Mouse (Mus musculus) neural tube, embryonic 15.5 days (tissue): ENCODE data around the gene Galc. TPM values are rescaled to one million over a fixed set of nuclear protein-coding genes. Genes with fewer than 3 reads are reported as not detected.

Source experiments
- ATAC-seq: fragments of 200-750 bp; cut with Nextera tagmentation; 2 replicates; pipeline ENCODE4 v1.8.0; 2017; ENCODE audit warnings: mild to moderate bottlenecking, moderate TSS enrichment, moderate library complexity; ENCODE audit not compliant: low FRiP score
- H3K27ac ChIP-seq: fragments of 300-500 bp; sonication (generic); replicated peaks from 2 replicates; pipeline ENCODE4 v1.5.1; 2015; ENCODE audit warnings: mild to moderate bottlenecking, inconsistent platforms
- H3K27me3 ChIP-seq: fragments of 300-500 bp; sonication (generic); replicated peaks from 2 replicates; pipeline ENCODE4 v1.6.1; 2015; ENCODE audit warnings: inconsistent platforms
- H3K36me3 ChIP-seq: fragments of 300-500 bp; sonication (generic); 2 replicates; pipeline ENCODE4 v1.6.1; 2015; ENCODE audit warnings: inconsistent platforms
- H3K4me1 ChIP-seq: fragments of 300-500 bp; sonication (generic); 2 replicates; pipeline ENCODE4 v1.6.1; 2015; ENCODE audit warnings: inconsistent platforms
- H3K4me2 ChIP-seq: fragments of 300-500 bp; sonication (generic); 2 replicates; pipeline ENCODE4 v1.6.1; 2015; ENCODE audit warnings: inconsistent platforms, mild to moderate bottlenecking, moderate library complexity
- H3K4me3 ChIP-seq: fragments of 300-500 bp; sonication (generic); replicated peaks from 2 replicates; pipeline ENCODE4 v1.5.1; 2015; ENCODE audit warnings: mild to moderate bottlenecking, inconsistent platforms
- H3K9ac ChIP-seq: fragments of 300-500 bp; sonication (generic); replicated peaks from 2 replicates; pipeline ENCODE4 v1.6.1; 2015; ENCODE audit warnings: mild to moderate bottlenecking, inconsistent platforms
- H3K9me3 ChIP-seq: fragments of 300-500 bp; sonication (generic); replicated peaks from 2 replicates; pipeline ENCODE4 v1.6.1; 2016; ENCODE audit warnings: inconsistent platforms
- WGBS: fragments of 180-500 bp; shearing (Covaris S2); methylation state at CpG from one replicate; pipeline ENCODE4 v1.1.7; 2015; ENCODE audit warnings: mixed read lengths; 5-methylcytosine and 5-hydroxymethylcytosine counted together
- polyA plus RNA-seq: library from polyadenylated mRNA; unstranded; fragments of >200 nt; fragmentation: Nextera tagmentation; extraction: Ambion mirVana; gene quantifications from 2 replicates; pipeline ENCODE4 v1.2.1, GENCODE M21; 2015

Gene Galc
- polyA plus RNA-seq, result 9.1 and 10.5 TPM in 2 replicates

DNA sequence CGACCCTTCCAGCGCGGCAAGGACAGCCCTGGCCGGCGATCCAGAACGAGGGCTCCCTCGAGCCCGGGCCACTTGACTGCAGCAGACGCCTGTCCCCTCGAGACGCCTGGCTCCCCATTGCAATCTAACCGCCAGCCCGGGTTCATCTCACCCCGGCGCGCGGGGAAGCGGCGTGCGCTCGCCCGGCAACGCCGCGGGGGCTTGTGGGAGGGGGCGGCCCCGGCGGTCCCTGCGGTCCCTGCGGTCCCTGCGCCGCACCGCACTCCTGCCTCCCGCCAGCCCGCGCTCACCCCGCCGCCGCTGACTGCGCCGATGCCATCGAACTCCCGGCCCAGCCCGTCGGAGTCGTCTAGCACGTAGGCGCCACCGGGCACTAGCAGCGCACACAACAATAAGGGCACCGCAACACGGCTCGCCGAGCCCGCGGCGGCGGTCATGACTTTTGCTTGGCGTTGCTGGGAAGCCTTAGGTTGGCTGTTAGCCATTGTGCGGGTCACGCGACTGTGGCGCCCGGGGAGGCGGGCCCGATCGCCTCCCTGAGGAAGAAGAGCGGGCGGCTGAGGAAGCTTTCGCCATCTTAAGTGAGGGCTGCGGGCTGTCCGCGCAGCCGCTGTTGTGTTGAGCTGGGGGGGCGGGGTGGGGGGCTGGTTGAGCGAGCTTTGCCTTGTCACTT is at the start of gene Galc:
Gene Galc, minus strand, starts transcription at position 615 of the 673 bp plus-strand sequence.
- Histone ChIP-seq H3K9me3 (no peaks in the 10 kb centered on the region), H3K27ac (peak within 1 kb of the TSS; percentile 98), H3K4me3 (peak within 1 kb of the TSS; percentile 89), H3K4me2 (peak within 1 kb of the TSS; percentile 72), H3K36me3 (no peaks in the 10 kb centered on the region), H3K9ac (peak within 1 kb of the TSS; percentile 91), H3K27me3 (no peaks in the 10 kb centered on the region), H3K4me1 (peaks cover 10% of the 10 kb centered on the region)
- peak; percentile 94 for ATAC-seq
- under 1% methylated on average over 76 of the region's 76 CpGs for WGBS

- ATAC-seq, result no peak
- Histone ChIP-seq H3K4me1 (no peaks in the 10 kb centered on the region), H3K4me3 (no peak overlapping the region), H3K9me3 (no peaks in the 10 kb centered on the region), H3K27me3 (no peaks in the 10 kb centered on the region), H3K36me3 (no peaks in the 10 kb centered on the region), H3K9ac (no peak overlapping the region), H3K4me2 (no peak overlapping the region), H3K27ac (no peak overlapping the region)
- 86% methylated on average over 7 of the region's 7 CpGs for WGBS
Measured at GRCm38 (mm10) chr12:98307179-98307915, 48.1 kb upstream of the Galc start.

DNA sequence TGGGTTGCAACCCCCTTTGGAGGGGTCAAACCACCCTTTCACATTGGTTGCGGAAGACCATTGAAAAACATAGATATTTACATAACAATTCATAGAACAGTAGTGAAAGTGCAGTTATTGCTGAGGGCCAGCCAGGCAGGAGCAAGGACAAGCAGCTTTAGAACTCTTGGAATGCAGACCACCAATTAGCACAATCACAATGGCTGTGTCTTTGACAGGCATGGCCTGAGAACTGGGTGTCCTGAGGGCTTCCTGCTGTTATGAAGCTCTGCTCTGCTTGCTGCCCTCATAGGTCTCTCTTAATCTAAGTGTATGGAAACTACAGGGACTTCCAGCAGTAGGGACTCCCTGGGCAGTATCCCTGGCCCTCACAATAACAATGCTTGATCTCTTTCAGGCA is 43.8 kb upstream of the Galc start:
- Histone ChIP-seq H3K27ac (no peak overlapping the region), H3K4me3 (no peak overlapping the region), H3K9ac (no peak overlapping the region), H3K4me1 (no peaks in the 10 kb centered on the region), H3K9me3 (no peaks in the 10 kb centered on the region), H3K36me3 (no peaks in the 10 kb centered on the region), H3K4me2 (no peak overlapping the region), H3K27me3 (no peaks in the 10 kb centered on the region)
- 63% methylated on average over 1 of the region's 1 CpGs for WGBS
- no peak for ATAC-seq

DNA sequence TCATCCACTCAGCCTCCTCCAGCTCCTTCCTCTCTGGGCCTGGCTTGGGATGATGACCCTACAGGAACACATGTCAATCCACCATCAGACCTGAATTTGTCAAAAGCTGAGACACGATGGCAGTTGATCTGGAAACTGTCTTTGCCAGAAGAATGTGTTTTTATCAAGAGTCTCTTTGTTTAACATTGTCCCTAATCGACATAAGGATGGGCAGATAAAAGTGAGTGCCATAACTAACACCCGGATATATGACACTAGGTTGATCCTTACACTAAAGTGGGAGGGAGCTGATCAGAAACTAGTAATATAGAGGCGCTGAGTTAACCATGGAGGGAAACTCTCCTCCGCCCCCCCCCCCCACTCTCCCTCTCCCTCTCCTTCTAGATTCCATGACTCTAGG is 42.7 kb upstream of the Galc start:
- H3K27ac ChIP-seq, result no peak overlapping the region
- ATAC-seq, result no peak
- H3K9ac ChIP-seq, result no peak overlapping the region
- WGBS, result 91% methylated on average over 5 of the region's 5 CpGs
- H3K4me2 ChIP-seq, result no peak overlapping the region
- H3K4me1 ChIP-seq, result no peaks in the 10 kb centered on the region
- no peaks in the 10 kb centered on the region for H3K9me3 ChIP-seq
- no peaks in the 10 kb centered on the region for H3K27me3 ChIP-seq
- no peak overlapping the region for H3K4me3 ChIP-seq
- no peaks in the 10 kb centered on the region for H3K36me3 ChIP-seq

GRCm38 (mm10) chr12:98294241-98294640 is 35.0 kb upstream of the Galc start:
- Histone ChIP-seq H3K9me3 (no peaks in the 10 kb centered on the region), H3K9ac (no peak overlapping the region), H3K4me3 (no peak overlapping the region), H3K27me3 (no peaks in the 10 kb centered on the region), H3K36me3 (no peaks in the 10 kb centered on the region), H3K27ac (no peak overlapping the region), H3K4me2 (no peak overlapping the region), H3K4me1 (no peaks in the 10 kb centered on the region)
- no peak for ATAC-seq
- WGBS, result 86% methylated on average over 2 of the region's 2 CpGs

DNA sequence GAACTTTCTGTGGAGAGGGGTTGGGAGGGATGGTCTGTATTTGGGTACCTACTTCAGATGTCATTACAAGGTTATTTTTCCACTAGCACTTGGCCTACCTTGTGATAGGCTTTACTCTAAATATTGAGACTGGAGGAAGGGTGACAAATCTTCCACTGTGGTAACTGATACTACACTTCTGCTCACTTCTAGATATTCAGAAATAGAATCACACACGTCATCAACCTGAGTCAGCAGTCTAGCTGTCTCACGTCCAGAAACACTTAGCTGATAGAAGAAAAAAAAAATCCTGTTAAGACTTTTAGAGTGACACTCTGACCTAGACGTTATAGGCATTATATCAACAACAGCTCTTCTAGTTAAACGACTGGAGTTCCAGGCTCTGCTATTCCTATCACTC is 33.0 kb upstream of the Galc start:
- WGBS, result 71% methylated on average over 4 of the region's 4 CpGs
- H3K27ac ChIP-seq, result no peak overlapping the region
- no peaks in the 10 kb centered on the region for H3K27me3 ChIP-seq
- no peak overlapping the region for H3K4me3 ChIP-seq
- H3K36me3 ChIP-seq, result no peaks in the 10 kb centered on the region
- H3K4me1 ChIP-seq, result no peaks in the 10 kb centered on the region
- no peak for ATAC-seq
- no peak overlapping the region for H3K4me2 ChIP-seq
- no peak overlapping the region for H3K9ac ChIP-seq
- H3K9me3 ChIP-seq, result no peaks in the 10 kb centered on the region

GRCm38 (mm10) chr12:98290475-98290874 is 31.2 kb upstream of the Galc start:
- H3K27me3 ChIP-seq, result no peaks in the 10 kb centered on the region
- H3K4me1 ChIP-seq, result no peaks in the 10 kb centered on the region
- no peak overlapping the region for H3K4me3 ChIP-seq
- no peak overlapping the region for H3K27ac ChIP-seq
- H3K9me3 ChIP-seq, result no peaks in the 10 kb centered on the region
- H3K36me3 ChIP-seq, result no peaks in the 10 kb centered on the region
- H3K9ac ChIP-seq, result no peak overlapping the region
- H3K4me2 ChIP-seq, result no peak overlapping the region
- no peak for ATAC-seq
- 96% methylated on average over 3 of the region's 3 CpGs for WGBS

- no peaks in the 10 kb centered on the region for H3K4me1 ChIP-seq
- no peak overlapping the region for H3K4me2 ChIP-seq
- H3K27me3 ChIP-seq, result no peaks in the 10 kb centered on the region
- H3K27ac ChIP-seq, result no peak overlapping the region
- WGBS, result 89% methylated on average over 3 of the region's 3 CpGs
- no peaks in the 10 kb centered on the region for H3K9me3 ChIP-seq
- no peak overlapping the region for H3K4me3 ChIP-seq
- no peak for ATAC-seq
- no peaks in the 10 kb centered on the region for H3K36me3 ChIP-seq
- no peak overlapping the region for H3K9ac ChIP-seq
Measured at GRCm38 (mm10) chr12:98284477-98284876, 25.2 kb upstream of the Galc start.

- no peaks in the 10 kb centered on the region for H3K9me3 ChIP-seq
- no peak overlapping the region for H3K27ac ChIP-seq
- no peak overlapping the region for H3K4me3 ChIP-seq
- H3K4me2 ChIP-seq, result no peak overlapping the region
- 73% methylated on average over 3 of the region's 3 CpGs for WGBS
- no peak for ATAC-seq
- no peaks in the 10 kb centered on the region for H3K4me1 ChIP-seq
- H3K36me3 ChIP-seq, result no peaks in the 10 kb centered on the region
- no peak overlapping the region for H3K9ac ChIP-seq
- H3K27me3 ChIP-seq, result no peaks in the 10 kb centered on the region
Measured at GRCm38 (mm10) chr12:98283487-98283860, 24.2 kb upstream of the Galc start.

GRCm38 (mm10) chr12:98282776-98283486 is 23.7 kb upstream of the Galc start:
- Histone ChIP-seq H3K27me3 (no peaks in the 10 kb centered on the region), H3K9ac (no peak overlapping the region), H3K4me3 (no peak overlapping the region), H3K4me1 (no peaks in the 10 kb centered on the region), H3K9me3 (no peaks in the 10 kb centered on the region), H3K36me3 (no peaks in the 10 kb centered on the region), H3K27ac (no peak overlapping the region), H3K4me2 (no peak overlapping the region)
- no peak for ATAC-seq
- WGBS, result 84% methylated on average over 14 of the region's 14 CpGs

DNA sequence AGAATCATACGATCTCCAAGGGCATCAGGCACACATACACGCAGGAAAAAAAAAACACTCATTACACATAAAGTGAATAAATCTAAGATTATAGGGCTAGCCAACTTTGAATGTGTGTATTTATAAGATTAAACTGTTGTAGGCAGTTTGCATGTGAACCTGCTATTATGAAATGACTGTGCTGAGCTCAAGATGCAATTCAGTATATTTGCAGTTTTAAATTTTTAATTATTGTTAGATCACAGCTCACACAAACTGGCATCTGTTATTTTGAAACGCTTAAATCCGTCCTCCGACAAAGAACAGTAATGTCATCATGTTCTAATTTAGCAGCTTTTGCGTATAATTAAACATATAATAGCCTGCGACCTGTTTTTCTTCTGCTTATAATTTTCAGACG is 21.7 kb upstream of the Galc start:
- WGBS, result 72% methylated on average over 8 of the region's 8 CpGs
- ATAC-seq, result no peak
- no peaks in the 10 kb centered on the region for H3K4me1 ChIP-seq

DNA sequence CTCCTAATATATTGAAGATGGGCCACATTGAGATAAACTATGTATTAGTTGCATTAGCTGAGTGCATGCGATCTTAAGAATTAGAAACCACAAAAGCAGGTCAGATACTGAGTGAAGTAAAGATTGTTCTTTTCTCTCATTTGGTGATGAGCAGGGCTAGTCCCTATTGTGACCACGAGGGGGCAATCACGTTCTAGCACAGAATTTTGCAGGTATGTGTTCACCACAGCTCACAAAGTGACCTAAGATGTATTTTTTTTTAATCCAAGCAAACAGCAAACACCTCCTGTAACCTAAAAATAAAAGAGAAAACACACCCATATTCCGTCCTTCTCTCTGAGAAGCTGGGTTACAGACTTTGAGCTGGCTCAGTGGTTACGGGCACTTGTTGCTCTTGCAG is 21.3 kb upstream of the Galc start:
- Histone ChIP-seq H3K9me3 (no peaks in the 10 kb centered on the region), H3K4me2 (no peak overlapping the region), H3K27me3 (no peaks in the 10 kb centered on the region), H3K4me3 (no peak overlapping the region), H3K4me1 (no peaks in the 10 kb centered on the region), H3K9ac (no peak overlapping the region), H3K36me3 (no peaks in the 10 kb centered on the region), H3K27ac (no peak overlapping the region)
- WGBS, result 30% methylated on average over 5 of the region's 5 CpGs
- no peak; the same call in 1 of the 2 replicates for ATAC-seq

More for the DNA sequence above, 21.7 kb upstream of the Galc start:
- no peak overlapping the region for H3K9ac ChIP-seq
- no peak overlapping the region for H3K4me2 ChIP-seq
- H3K9me3 ChIP-seq, result no peaks in the 10 kb centered on the region
- H3K4me3 ChIP-seq, result no peak overlapping the region
- H3K27ac ChIP-seq, result no peak overlapping the region
- H3K36me3 ChIP-seq, result no peaks in the 10 kb centered on the region
- no peaks in the 10 kb centered on the region for H3K27me3 ChIP-seq
